Mouse (Mus musculus) mouse embryonic stem cell (cell line): ENCODE measurements around the gene Cers6.

Experiments
- in situ Hi-C, 2 experiments: fragments of 300-500 bp; cut with MboI; formaldehyde crosslinking; loops; 1 replicate in 1 of 2; 3 replicates in 1 of 2; pipeline ENCODE4 v1.14.3; 2019 to 2020; ENCODE audit warnings: low sequenced_read_pairs in 2 of 2, low pct_unique_long_range_greater_than_20kb in 1 of 2, mixed read lengths in 1 of 2; ENCODE audit not compliant: unreplicated experiment in 1 of 2

Gene Cers6

GRCm38 (mm10) chr2:69116767-69117166, 255.5 kb downstream of the Cers6 start:
- in situ Hi-C loops, result loop anchor here in 1 of 2 experiments (25.0 kb wide), 1 partner anchor 554 kb away; no protein-coding TSS in a partner anchor

- in situ Hi-C loops, result loop anchor here in 1 of 2 experiments (25.0 kb wide), 1 partner anchor 557 kb away; no protein-coding TSS in a partner anchor
Measured at GRCm38 (mm10) chr2:69118994-69119393, 257.8 kb downstream of the Cers6 start.

GRCm38 (mm10) chr2:69119718-69120117, 258.5 kb downstream of the Cers6 start:
- in situ Hi-C loops, result loop anchor here in 1 of 2 experiments (25.0 kb wide), 1 partner anchor 557 kb away; no protein-coding TSS in a partner anchor

- in situ Hi-C loops, result loop anchor here in 1 of 2 experiments (25.0 kb wide), 1 partner anchor 559 kb away; no protein-coding TSS in a partner anchor
Measured at GRCm38 (mm10) chr2:69121681-69122080, 260.4 kb downstream of the Cers6 start.

- in situ Hi-C loops, result no loop called here
Measured at GRCm38 (mm10) chr2:69125425-69125824, 264.2 kb downstream of the Cers6 start.

- in situ Hi-C loops, result no loop called here
Measured at GRCm38 (mm10) chr2:69128321-69128720, 267.1 kb downstream of the Cers6 start.

- in situ Hi-C loops, result no loop called here
Measured at GRCm38 (mm10) chr2:69128921-69129395, 267.7 kb downstream of the Cers6 start.

- in situ Hi-C loops, result no loop called here
Measured at GRCm38 (mm10) chr2:69129425-69130210, 268.4 kb downstream of the Cers6 start.

GRCm38 (mm10) chr2:69132046-69132445, 270.8 kb downstream of the Cers6 start:
- in situ Hi-C loops, result no loop called here

- in situ Hi-C loops, result no loop called here
Measured at GRCm38 (mm10) chr2:69132488-69133040, 271.3 kb downstream of the Cers6 start.

- in situ Hi-C loops, result no loop called here
Measured at GRCm38 (mm10) chr2:69134186-69134585, 272.9 kb downstream of the Cers6 start.

- in situ Hi-C loops, result no loop called here
Measured at GRCm38 (mm10) chr2:69134937-69135336, 273.7 kb downstream of the Cers6 start.

GRCm38 (mm10) chr2:69135661-69136576, 274.7 kb downstream of the Cers6 start, which contains the start of gene Nostrin:
Nostrin (plus strand) TSS chr2:69135800.
- in situ Hi-C loops, result no loop called here

- in situ Hi-C loops, result no loop called here
Measured at GRCm38 (mm10) chr2:69137406-69138084, 276.3 kb downstream of the Cers6 start.

- in situ Hi-C loops, result no loop called here
Measured at GRCm38 (mm10) chr2:69138759-69139158, 277.5 kb downstream of the Cers6 start.

- in situ Hi-C loops, result no loop called here
Measured at GRCm38 (mm10) chr2:69140215-69140614, 279.0 kb downstream of the Cers6 start.

GRCm38 (mm10) chr2:69140816-69141215, 279.6 kb downstream of the Cers6 start:
- in situ Hi-C loops, result no loop called here

GRCm38 (mm10) chr2:69148691-69149090, 287.4 kb downstream of the Cers6 start:
- in situ Hi-C loops, result no loop called here
